Mouse (Mus musculus): ENCODE measurements around the gene Sox1. TPM values are rescaled to one million over a fixed set of nuclear protein-coding genes. Genes with fewer than 3 reads are reported as not detected.

The Sox1 gene
- polyA plus RNA-seq, 1 experiment from 2014 or later, result not detected

GRCm38 (mm10) chr8:12383979-12384890 lies 10.9 kb upstream of the Sox1 start:
- DNase-seq (ENCODE audit: low spot score), result peak; percentile 75
- H3K36me3 ChIP-seq, result no peaks in the 10 kb centered on the region
- H3K9me3 ChIP-seq, result no peaks in the 10 kb centered on the region
- peak overlapping the region; percentile 51 for H3K4me3 ChIP-seq
- H3K4me1 ChIP-seq, result peaks cover 26% of the 10 kb centered on the region
- peaks cover 98% of the 10 kb centered on the region for H3K27me3 ChIP-seq (ENCODE audit: insufficient read depth, poor library complexity, severe bottlenecking)
- under 1% methylated on average over 34 of the region's 34 CpGs for WGBS
- no peak overlapping the region for H3K27ac ChIP-seq

GRCm38 (mm10) chr8:12384996-12385685 lies 10.0 kb upstream of the Sox1 start:
- Histone ChIP-seq H3K36me3 (no peaks in the 10 kb centered on the region), H3K9me3 (no peaks in the 10 kb centered on the region), H3K27me3 (ENCODE audit: insufficient read depth, poor library complexity, severe bottlenecking) (peaks cover 98% of the 10 kb centered on the region), H3K4me1 (peaks cover 26% of the 10 kb centered on the region), H3K4me3 (peak overlapping the region; percentile 51), H3K27ac (no peak overlapping the region)
- peak; percentile 54 for DNase-seq (ENCODE audit: low spot score)
- under 1% methylated on average over 57 of the region's 57 CpGs for WGBS

- peak; percentile 72 for DNase-seq (ENCODE audit: low spot score)
- WGBS, result under 1% methylated on average over 74 of the region's 74 CpGs
- Histone ChIP-seq H3K36me3 (no peaks in the 10 kb centered on the region), H3K9me3 (no peaks in the 10 kb centered on the region), H3K27ac (no peak overlapping the region), H3K4me3 (peak overlapping the region; percentile 51), H3K4me1 (peaks cover 26% of the 10 kb centered on the region), H3K27me3 (ENCODE audit: insufficient read depth, poor library complexity, severe bottlenecking) (peaks cover 98% of the 10 kb centered on the region)
Observed at GRCm38 (mm10) chr8:12385686-12386488, 9.2 kb upstream of the Sox1 start.

GRCm38 (mm10) chr8:12386530-12387222 lies 8.4 kb upstream of the Sox1 start:
- no peak overlapping the region for H3K27ac ChIP-seq
- no peaks in the 10 kb centered on the region for H3K9me3 ChIP-seq
- peaks cover 29% of the 10 kb centered on the region for H3K4me1 ChIP-seq
- peak overlapping the region; percentile 51 for H3K4me3 ChIP-seq
- H3K27me3 ChIP-seq (ENCODE audit: insufficient read depth, poor library complexity, severe bottlenecking), result peaks cover 98% of the 10 kb centered on the region
- peak; percentile 74 for DNase-seq (ENCODE audit: low spot score)
- WGBS, result under 1% methylated on average over 32 of the region's 32 CpGs
- no peaks in the 10 kb centered on the region for H3K36me3 ChIP-seq

GRCm38 (mm10) chr8:12387223-12387860 lies 7.8 kb upstream of the Sox1 start:
- Histone ChIP-seq H3K4me3 (no peak overlapping the region), H3K9me3 (no peaks in the 10 kb centered on the region), H3K36me3 (no peaks in the 10 kb centered on the region), H3K4me1 (peaks cover 30% of the 10 kb centered on the region), H3K27me3 (ENCODE audit: insufficient read depth, poor library complexity, severe bottlenecking) (peaks cover 98% of the 10 kb centered on the region), H3K27ac (no peak overlapping the region)
- WGBS, result under 1% methylated on average over 13 of the region's 13 CpGs
- peak; percentile 72 for DNase-seq (ENCODE audit: low spot score)

- Histone ChIP-seq H3K36me3 (no peaks in the 10 kb centered on the region), H3K27me3 (ENCODE audit: insufficient read depth, poor library complexity, severe bottlenecking) (peaks cover 98% of the 10 kb centered on the region), H3K4me1 (peaks cover 30% of the 10 kb centered on the region), H3K27ac (no peak overlapping the region), H3K4me3 (no peak overlapping the region), H3K9me3 (no peaks in the 10 kb centered on the region)
- no peak for DNase-seq (ENCODE audit: low spot score)
- 4% methylated on average over 4 of the region's 4 CpGs for WGBS
Observed at GRCm38 (mm10) chr8:12387901-12388300, 7.2 kb upstream of the Sox1 start.

GRCm38 (mm10) chr8:12388390-12389115 lies 6.5 kb upstream of the Sox1 start:
- 8% methylated on average over 10 of the region's 10 CpGs for WGBS
- Histone ChIP-seq H3K27me3 (ENCODE audit: insufficient read depth, poor library complexity, severe bottlenecking) (peaks cover 98% of the 10 kb centered on the region), H3K4me1 (peaks cover 30% of the 10 kb centered on the region), H3K4me3 (no peak overlapping the region), H3K36me3 (no peaks in the 10 kb centered on the region), H3K9me3 (no peaks in the 10 kb centered on the region), H3K27ac (no peak overlapping the region)
- DNase-seq (ENCODE audit: low spot score), result no peak

GRCm38 (mm10) chr8:12389116-12389471 lies 6.0 kb upstream of the Sox1 start:
- WGBS, result 2% methylated on average over 5 of the region's 5 CpGs
- Histone ChIP-seq H3K27me3 (ENCODE audit: insufficient read depth, poor library complexity, severe bottlenecking) (peaks cover 98% of the 10 kb centered on the region), H3K9me3 (no peaks in the 10 kb centered on the region), H3K36me3 (no peaks in the 10 kb centered on the region), H3K4me3 (no peak overlapping the region), H3K27ac (no peak overlapping the region), H3K4me1 (peaks cover 30% of the 10 kb centered on the region)
- DNase-seq (ENCODE audit: low spot score), result no peak

GRCm38 (mm10) chr8:12389801-12390639 lies 5.1 kb upstream of the Sox1 start:
- Histone ChIP-seq H3K4me1 (peaks cover 27% of the 10 kb centered on the region), H3K36me3 (no peaks in the 10 kb centered on the region), H3K9me3 (no peaks in the 10 kb centered on the region), H3K27ac (no peak overlapping the region), H3K4me3 (no peak overlapping the region), H3K27me3 (ENCODE audit: insufficient read depth, poor library complexity, severe bottlenecking) (peaks cover 98% of the 10 kb centered on the region)
- 2% methylated on average over 29 of the region's 29 CpGs for WGBS
- no peak for DNase-seq (ENCODE audit: low spot score)

- no peak for DNase-seq (ENCODE audit: low spot score)
- H3K4me1 ChIP-seq, result peaks cover 26% of the 10 kb centered on the region
- H3K9me3 ChIP-seq, result no peaks in the 10 kb centered on the region
- peaks cover 98% of the 10 kb centered on the region for H3K27me3 ChIP-seq (ENCODE audit: insufficient read depth, poor library complexity, severe bottlenecking)
- WGBS, result 2% methylated on average over 38 of the region's 38 CpGs
- no peak overlapping the region for H3K4me3 ChIP-seq
- H3K27ac ChIP-seq, result no peak overlapping the region
- H3K36me3 ChIP-seq, result no peaks in the 10 kb centered on the region
Observed at GRCm38 (mm10) chr8:12390640-12391365, 4.3 kb upstream of the Sox1 start.
